Mouse (Mus musculus) liver, embryonic 14.5 days (tissue): ENCODE measurements around the gene Nelfb.

Source experiments
- CTCF ChIP-seq: IDR thresholded peaks from 2 replicates; pipeline ENCODE4 v1.5.1; 2016; ENCODE audit warnings: antibody characterized with exemption, low read depth, control low read depth
- EP300 ChIP-seq: IDR thresholded peaks from 2 replicates; pipeline ENCODE4 v1.6.1; 2016; ENCODE audit warnings: antibody characterized with exemption, low read depth

GRCm38 (mm10) chr2:25186575-25186930 is 24.7 kb downstream of the Nelfb start:
- TF ChIP-seq CTCF = no peak
- no peak for TF ChIP-seq EP300
